Mouse (Mus musculus): ENCODE results near the gene Rpl3. TPM values are rescaled to one million over a fixed set of nuclear protein-coding genes. Genes with fewer than 3 reads are reported as not detected.
A peak's percentile ranks its signal among the peaks of the same experiment; 100 is the strongest.

Rpl3 gene
- polyA plus RNA-seq, 1 experiment from 2014 or later, result 407 TPM

DNA sequence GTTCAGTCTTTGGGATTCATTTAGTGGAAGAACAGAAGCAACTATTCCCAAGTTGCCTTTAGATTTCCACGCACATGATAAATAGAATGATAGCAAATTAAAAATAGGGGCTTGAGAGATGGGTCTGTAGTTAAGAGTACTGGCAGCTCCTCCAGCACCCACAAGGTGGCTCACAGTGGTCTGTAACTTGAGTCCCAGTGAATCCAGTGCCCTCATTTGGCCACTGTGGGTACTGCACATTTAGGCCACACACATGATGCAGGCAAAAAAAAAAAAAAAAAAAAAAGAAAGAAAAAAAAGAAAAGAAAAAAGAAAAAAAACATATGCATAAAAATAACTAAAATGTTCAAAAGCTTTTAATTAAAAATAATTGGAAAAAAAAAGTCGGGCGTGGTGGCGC is 3.0 kb downstream of the Rpl3 start:
- peak; percentile 94 for TF ChIP-seq CTCF (IDR thresholded peaks at IDR 0.05; ENCODE audit: low read depth)
- no peak for TF ChIP-seq EP300 (IDR thresholded peaks at IDR 0.05; ENCODE audit: low read depth)
- Histone ChIP-seq H3K4me3 (ENCODE audit: low read depth, low read length) (no peak overlapping the region), H3K4me2 (ENCODE audit: low read depth, low read length) (no peak overlapping the region), H3K36me3 (replicated peaks; ENCODE audit: insufficient read depth, low read length) (no peaks in the 10 kb centered on the region), H3K27me3 (ENCODE audit: insufficient read depth, low read length) (peaks cover 14% of the 10 kb centered on the region), H3K9me3 (ENCODE audit: low read length) (no peaks in the 10 kb centered on the region), H3K9ac (replicated peaks) (no peak overlapping the region), H3K4me1 (ENCODE audit: insufficient read depth) (peaks cover 28% of the 10 kb centered on the region), H3K27ac (ENCODE audit: low read depth) (no peak overlapping the region)
- DNase-seq, result peak; percentile 93
- WGBS (ENCODE audit: insufficient replicate concordance), result 30% methylated on average over 4 of the region's 4 CpGs
- peak; percentile 52 for ATAC-seq

DNA sequence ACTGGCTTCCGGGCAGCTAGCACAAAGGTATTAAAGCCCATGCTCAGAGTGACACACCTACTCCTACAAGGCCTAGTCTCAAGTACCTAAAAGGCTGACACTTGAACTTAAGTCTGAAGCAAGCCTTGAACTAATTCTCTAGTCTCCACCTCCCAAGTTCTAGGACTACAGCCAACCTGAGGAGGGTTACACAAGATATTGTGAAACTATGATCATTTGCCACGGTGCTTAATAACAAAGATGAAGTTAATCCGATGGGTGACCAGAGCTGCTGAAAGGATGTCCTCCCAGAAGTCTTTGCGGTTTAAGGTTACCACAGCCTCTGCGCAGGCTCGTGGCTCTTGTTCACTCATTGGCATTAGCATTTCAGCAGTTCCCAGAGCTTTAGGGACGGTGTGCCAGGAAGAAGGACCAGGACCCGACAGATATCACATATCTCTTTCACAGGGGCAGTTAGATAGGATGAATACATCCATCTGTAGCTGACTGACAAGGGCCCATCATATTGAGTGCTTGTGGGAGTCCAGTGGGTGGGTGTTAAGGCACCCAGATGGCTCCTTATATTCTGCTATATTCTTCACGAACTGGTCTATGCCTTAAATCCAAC is 4.2 kb downstream of the Rpl3 start:
- Histone ChIP-seq H3K4me2 (ENCODE audit: low read depth, low read length) (no peak overlapping the region), H3K9ac (replicated peaks) (no peak overlapping the region), H3K4me1 (ENCODE audit: insufficient read depth) (peaks cover 28% of the 10 kb centered on the region), H3K36me3 (replicated peaks; ENCODE audit: insufficient read depth, low read length) (no peaks in the 10 kb centered on the region), H3K4me3 (ENCODE audit: low read depth, low read length) (no peak overlapping the region), H3K27me3 (ENCODE audit: insufficient read depth, low read length) (peaks cover 11% of the 10 kb centered on the region), H3K27ac (ENCODE audit: low read depth) (peak overlapping the region; percentile 55; the same call in 1 of the 2 replicates), H3K9me3 (ENCODE audit: low read length) (no peaks in the 10 kb centered on the region)
- 53% methylated on average over 9 of the region's 9 CpGs for WGBS (ENCODE audit: insufficient replicate concordance)
- peak; percentile 35 for ATAC-seq
- TF ChIP-seq CTCF (IDR thresholded peaks at IDR 0.05; ENCODE audit: low read depth) (no peak), EP300 (IDR thresholded peaks at IDR 0.05; ENCODE audit: low read depth) (peak; percentile 99)
- no peak for DNase-seq

DNA sequence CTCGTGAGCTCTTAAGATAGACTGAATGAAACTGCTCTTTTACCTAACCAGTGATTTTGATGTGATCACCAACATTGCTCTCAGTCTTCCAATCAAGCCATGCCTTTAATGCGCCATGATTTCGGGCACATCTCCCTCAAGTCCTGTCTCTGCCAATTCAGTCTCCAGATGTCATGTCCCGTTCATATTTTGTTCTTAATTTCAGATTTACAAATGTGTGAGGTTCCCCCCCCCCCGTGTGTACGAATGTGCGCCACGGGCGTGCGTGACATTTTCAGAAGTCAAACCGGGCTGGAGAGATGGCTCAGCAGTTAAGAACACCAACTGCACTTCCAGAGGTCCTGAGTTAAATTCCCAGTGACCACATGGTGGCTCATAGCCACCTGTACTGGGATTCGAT is 7.9 kb downstream of the Rpl3 start:
- Histone ChIP-seq H3K4me2 (ENCODE audit: low read depth, low read length) (peak overlapping the region; percentile 93), H3K27ac (ENCODE audit: low read depth) (peak overlapping the region; percentile 96), H3K9me3 (ENCODE audit: low read length) (no peaks in the 10 kb centered on the region), H3K27me3 (ENCODE audit: insufficient read depth, low read length) (no peaks in the 10 kb centered on the region), H3K36me3 (replicated peaks; ENCODE audit: insufficient read depth, low read length) (peaks cover 38% of the 10 kb centered on the region), H3K9ac (replicated peaks) (peak overlapping the region; percentile 61), H3K4me1 (ENCODE audit: insufficient read depth) (peaks cover 28% of the 10 kb centered on the region), H3K4me3 (ENCODE audit: low read depth, low read length) (peak overlapping the region; percentile 93)
- WGBS (ENCODE audit: insufficient replicate concordance), result 1% methylated on average over 12 of the region's 12 CpGs
- DNase-seq (no peak), ATAC-seq (peak; percentile 12)
- no peak for TF ChIP-seq CTCF (IDR thresholded peaks at IDR 0.05; ENCODE audit: low read depth)
- TF ChIP-seq EP300 (IDR thresholded peaks at IDR 0.05; ENCODE audit: low read depth), result no peak

DNA sequence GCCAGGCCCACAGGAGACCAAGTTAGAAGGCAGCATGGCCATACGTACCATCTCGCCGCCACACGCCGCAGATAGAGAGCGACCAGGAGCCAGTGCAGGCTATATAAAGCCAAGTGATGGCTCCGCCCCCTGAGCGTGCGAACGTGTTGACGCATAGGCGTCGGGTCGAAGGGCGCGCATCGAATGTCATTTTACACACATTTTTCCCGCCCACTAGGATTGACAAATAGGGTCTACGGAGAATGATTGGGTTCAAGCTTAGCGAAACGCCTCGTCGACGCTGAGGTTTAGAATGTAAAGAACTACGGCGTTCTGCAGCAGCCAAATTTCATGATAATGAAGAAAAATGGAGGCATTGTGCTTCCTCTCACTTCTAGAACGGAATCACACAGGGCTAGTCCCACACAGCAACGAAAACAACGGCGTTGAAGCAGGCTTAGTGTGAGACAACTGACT is 8.4 kb downstream of the Rpl3 start:
- peak overlapping the region; percentile 96 for H3K27ac ChIP-seq (ENCODE audit: low read depth)
- peaks cover 28% of the 10 kb centered on the region for H3K4me1 ChIP-seq (ENCODE audit: insufficient read depth)
- peak overlapping the region; percentile 93 for H3K4me3 ChIP-seq (ENCODE audit: low read depth, low read length)
- DNase-seq (peak; percentile 99), ATAC-seq (peak; percentile 90)
- peaks cover 42% of the 10 kb centered on the region for H3K36me3 ChIP-seq (replicated peaks; ENCODE audit: insufficient read depth, low read length)
- under 1% methylated on average over 30 of the region's 30 CpGs for WGBS (ENCODE audit: insufficient replicate concordance)
- peak overlapping the region; percentile 93 for H3K4me2 ChIP-seq (ENCODE audit: low read depth, low read length)
- H3K9ac ChIP-seq (replicated peaks), result peak overlapping the region; percentile 87
- no peaks in the 10 kb centered on the region for H3K9me3 ChIP-seq (ENCODE audit: low read length)
- TF ChIP-seq EP300 (IDR thresholded peaks at IDR 0.05; ENCODE audit: low read depth) (peak; percentile 92), CTCF (IDR thresholded peaks at IDR 0.05; ENCODE audit: low read depth) (peak; percentile 47)
- H3K27me3 ChIP-seq (ENCODE audit: insufficient read depth, low read length), result no peaks in the 10 kb centered on the region

DNA sequence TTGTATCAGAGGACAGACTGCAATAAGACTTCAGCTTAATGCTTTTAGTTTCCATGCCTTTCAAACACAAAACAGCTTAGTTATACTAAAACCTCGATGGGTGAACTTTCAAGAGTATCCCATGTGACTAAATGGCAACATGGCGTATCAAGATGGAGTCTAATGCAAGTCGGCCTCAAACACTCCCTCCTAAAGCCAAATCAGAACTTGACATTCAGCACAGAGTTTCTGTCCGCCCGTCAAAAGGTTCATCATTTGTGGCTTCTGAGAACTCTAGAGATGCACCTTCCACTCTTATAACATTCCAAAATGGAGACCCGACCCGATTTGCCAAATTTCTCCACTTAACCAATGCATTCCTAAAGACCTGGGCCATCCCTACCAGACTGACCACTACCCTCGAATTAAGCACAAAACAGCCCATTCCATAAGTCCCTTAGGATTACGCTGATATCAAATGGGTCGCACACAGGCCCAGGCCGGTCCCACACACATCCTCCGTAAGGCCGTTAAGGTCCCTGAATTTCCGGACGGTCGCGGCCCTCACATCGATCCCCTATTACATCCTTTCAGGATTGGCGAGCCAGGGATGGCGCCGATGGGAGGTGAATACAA is 8.9 kb downstream of the Rpl3 start:
- peaks cover 47% of the 10 kb centered on the region for H3K36me3 ChIP-seq (replicated peaks; ENCODE audit: insufficient read depth, low read length)
- DNase-seq, result no peak
- peak overlapping the region; percentile 96 for H3K27ac ChIP-seq (ENCODE audit: low read depth)
- H3K4me1 ChIP-seq (ENCODE audit: insufficient read depth), result peaks cover 28% of the 10 kb centered on the region
- ATAC-seq, result 0 out of 2 replicates have a peak, but pooled peaks have one; percentile 14
- TF ChIP-seq CTCF (IDR thresholded peaks at IDR 0.05; ENCODE audit: low read depth) (no peak), EP300 (IDR thresholded peaks at IDR 0.05; ENCODE audit: low read depth) (no peak)
- peak overlapping the region; percentile 93 for H3K4me3 ChIP-seq (ENCODE audit: low read depth, low read length)
- no peaks in the 10 kb centered on the region for H3K9me3 ChIP-seq (ENCODE audit: low read length)
- H3K9ac ChIP-seq (replicated peaks), result peak overlapping the region; percentile 87
- WGBS (ENCODE audit: insufficient replicate concordance), result under 1% methylated on average over 21 of the region's 21 CpGs
- no peaks in the 10 kb centered on the region for H3K27me3 ChIP-seq (ENCODE audit: insufficient read depth, low read length)
- H3K4me2 ChIP-seq (ENCODE audit: low read depth, low read length), result peak overlapping the region; percentile 93

DNA sequence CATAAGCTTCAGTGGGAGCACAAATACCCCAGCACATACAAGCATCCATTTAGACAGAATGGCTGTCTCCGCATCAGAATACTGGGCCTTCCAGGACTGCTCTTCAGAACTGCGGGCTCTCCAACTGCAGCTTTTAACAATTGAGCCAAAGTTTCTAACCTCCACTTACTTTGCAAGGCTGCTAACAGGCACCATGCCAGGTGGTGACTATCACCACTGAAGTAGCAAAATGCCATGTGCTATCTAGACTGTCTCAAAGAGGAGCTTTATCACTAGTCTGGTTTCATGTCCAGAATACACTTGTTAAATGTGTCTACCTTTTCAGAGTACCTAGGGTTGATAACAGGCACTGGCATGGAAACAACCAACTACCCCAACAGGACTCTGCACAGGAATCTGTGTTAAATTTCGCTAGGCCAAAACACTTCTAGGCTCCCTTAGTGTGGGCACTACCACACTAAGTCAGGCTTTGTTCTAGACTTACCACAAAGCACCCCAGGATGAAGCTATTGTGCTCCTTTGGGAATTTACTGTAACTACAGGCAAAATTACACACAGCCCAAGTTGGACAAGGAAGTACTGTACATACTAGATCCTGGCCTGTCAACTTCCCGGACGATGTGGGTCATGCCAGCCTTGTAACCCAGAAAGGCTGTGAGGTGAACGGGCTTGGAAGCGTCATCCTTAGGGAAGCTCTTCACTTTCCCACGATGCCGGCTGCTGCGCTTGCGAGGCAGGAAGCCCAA is 9.7 kb downstream of the Rpl3 start:
- ATAC-seq (no peak), DNase-seq (no peak)
- peaks cover 21% of the 10 kb centered on the region for H3K4me1 ChIP-seq (ENCODE audit: insufficient read depth)
- peak overlapping the region; percentile 93 for H3K4me3 ChIP-seq (ENCODE audit: low read depth, low read length)
- no peaks in the 10 kb centered on the region for H3K9me3 ChIP-seq (ENCODE audit: low read length)
- H3K9ac ChIP-seq (replicated peaks), result peak overlapping the region; percentile 87
- peak overlapping the region; percentile 93 for H3K4me2 ChIP-seq (ENCODE audit: low read depth, low read length)
- 6% methylated on average over 11 of the region's 11 CpGs for WGBS (ENCODE audit: insufficient replicate concordance)
- H3K27ac ChIP-seq (ENCODE audit: low read depth), result peak overlapping the region; percentile 96
- H3K36me3 ChIP-seq (replicated peaks; ENCODE audit: insufficient read depth, low read length), result peaks cover 54% of the 10 kb centered on the region
- TF ChIP-seq EP300 (IDR thresholded peaks at IDR 0.05; ENCODE audit: low read depth) (no peak), CTCF (IDR thresholded peaks at IDR 0.05; ENCODE audit: low read depth) (no peak)
- no peaks in the 10 kb centered on the region for H3K27me3 ChIP-seq (ENCODE audit: insufficient read depth, low read length)

Data from liver, postnatal 0 days (tissue).